Mouse (Mus musculus) erythroblast, adult 5-6 weeks (primary cell): ENCODE results near the gene Myrf. TPM values are rescaled to one million over a fixed set of nuclear protein-coding genes. Genes with fewer than 3 reads are reported as not detected.

Experiments
- ATAC-seq: replicated peaks from 2 replicates; pipeline ENCODE4 v1.8.0; 2016; ENCODE audit warnings: moderate number of reproducible peaks, mild to moderate bottlenecking, moderate TSS enrichment, inconsistent platforms; ENCODE audit not compliant: poor library complexity, low FRiP score, severe bottlenecking
- total RNA-seq, 2 experiments: library from RNA; stranded (forward) in 1 of 2; stranded (reverse) in 1 of 2; fragments of 150-400 nt in 1 of 2; fragments of 200-764, 138-1000 nt in 1 of 2; gene quantifications; 2 replicates each; pipeline versions ENCODE4 v1.2.3 to v1.2.4; 2015 to 2017; ENCODE audit warnings: low replicate concordance in 2 of 2

Gene Myrf
- total RNA-seq, 2 experiments from 2014 or later, result not detected

- no peak for ATAC-seq
Observed at GRCm38 (mm10) chr19:10219108-10219507, 21.4 kb downstream of the Myrf start.

GRCm38 (mm10) chr19:10216101-10216500 lies 24.4 kb downstream of the Myrf start:
- no peak for ATAC-seq

DNA sequence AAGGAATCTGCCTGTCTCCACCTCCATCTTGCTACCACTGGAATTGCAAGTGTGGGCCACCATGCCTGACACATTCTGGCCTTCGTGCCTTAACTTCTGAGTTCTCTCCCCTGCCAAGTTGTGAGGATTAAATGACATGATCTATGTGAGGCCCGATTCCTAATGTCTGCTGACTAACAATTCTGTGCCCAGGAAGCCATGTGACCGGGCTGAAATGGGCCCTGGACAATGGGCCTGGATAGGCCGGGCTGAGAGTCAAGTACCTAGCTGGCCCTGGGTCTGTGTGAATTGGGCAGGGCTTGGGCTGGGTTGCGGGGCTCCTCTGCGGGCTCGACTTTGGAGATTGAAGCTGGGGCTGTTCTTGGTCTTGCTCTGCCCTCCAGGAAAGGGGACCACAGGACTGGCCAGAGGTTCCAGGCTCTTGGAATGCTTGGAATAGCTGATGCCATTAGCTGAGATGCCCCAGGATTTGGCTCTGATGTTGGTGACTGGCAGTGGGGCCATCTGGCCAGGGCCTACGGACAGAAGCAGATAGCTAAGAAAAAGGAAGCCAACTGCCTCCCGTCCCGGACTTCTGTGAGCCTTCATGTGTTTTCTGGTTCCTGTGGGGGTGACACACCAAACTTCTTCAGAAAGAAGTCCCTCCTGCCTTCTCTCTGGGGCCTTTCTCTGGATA lies 26.6 kb downstream of the Myrf start:
- ATAC-seq, result no peak

- ATAC-seq, result peak; percentile 40
Observed at GRCm38 (mm10) chr19:10210885-10211284, 29.7 kb downstream of the Myrf start.

- ATAC-seq, result no peak
Observed at GRCm38 (mm10) chr19:10208851-10209250, 31.7 kb downstream of the Myrf start.

DNA sequence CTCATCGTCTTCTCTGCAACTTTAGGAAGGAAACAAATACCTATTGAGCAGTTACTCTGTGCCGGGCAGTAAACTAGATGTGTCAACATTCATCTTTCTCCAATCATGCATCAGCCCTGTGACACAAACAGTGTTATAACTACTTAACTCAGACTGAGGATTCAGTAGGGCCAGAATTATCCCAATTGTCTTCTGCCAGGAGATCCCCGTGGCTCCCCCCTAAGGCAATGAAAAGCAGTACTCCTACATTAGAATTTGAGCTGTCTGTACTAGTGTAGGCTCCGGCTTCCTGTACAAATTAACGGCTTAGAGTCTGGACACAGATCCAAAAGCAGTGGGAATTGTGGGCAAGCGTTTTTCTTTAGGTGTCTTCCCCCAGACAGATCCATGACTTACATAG lies 35.5 kb downstream of the Myrf start:
- no peak for ATAC-seq

GRCm38 (mm10) chr19:10204616-10205001 lies 35.9 kb downstream of the Myrf start:
- ATAC-seq, result peak; percentile 64

GRCm38 (mm10) chr19:10203848-10204615 lies 36.5 kb downstream of the Myrf start, which contains the start of the genes Tmem258 and Fen1:
Tmem258 (plus strand) TSS chr19:10204014.
Fen1 (minus strand) TSS chr19:10204169.
- peak; percentile 85 for ATAC-seq

- ATAC-seq, result peak; percentile 75
Observed at GRCm38 (mm10) chr19:10203146-10203847, 37.3 kb downstream of the Myrf start.

GRCm38 (mm10) chr19:10198723-10199122 lies 41.8 kb downstream of the Myrf start:
- peak; percentile 45; the same call in 1 of the 2 replicates for ATAC-seq

GRCm38 (mm10) chr19:10198286-10198685 lies 42.3 kb downstream of the Myrf start:
- ATAC-seq, result no peak

- ATAC-seq, result no peak
Observed at GRCm38 (mm10) chr19:10197130-10197529, 43.4 kb downstream of the Myrf start.

- no peak for ATAC-seq
Observed at GRCm38 (mm10) chr19:10195252-10195651, 45.3 kb downstream of the Myrf start.

DNA sequence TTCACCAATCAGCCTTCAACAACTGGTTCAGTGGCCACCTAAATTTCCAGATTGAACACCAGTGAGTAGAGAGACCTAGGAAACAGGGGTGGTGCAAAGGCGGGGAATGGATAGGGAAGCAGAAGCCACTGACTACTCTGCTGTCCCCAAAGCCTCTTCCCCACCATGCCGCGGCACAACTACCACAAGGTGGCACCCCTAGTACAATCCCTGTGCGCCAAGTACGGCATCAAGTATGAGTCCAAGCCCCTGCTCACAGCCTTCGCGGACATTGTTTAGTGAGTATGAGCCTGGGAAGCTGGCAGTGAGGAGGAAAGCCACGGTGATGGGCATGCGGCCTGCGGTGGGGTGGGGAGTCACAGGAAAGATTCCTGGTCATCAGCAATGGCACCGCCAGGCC lies 46.2 kb downstream of the Myrf start:
- no peak for ATAC-seq

DNA sequence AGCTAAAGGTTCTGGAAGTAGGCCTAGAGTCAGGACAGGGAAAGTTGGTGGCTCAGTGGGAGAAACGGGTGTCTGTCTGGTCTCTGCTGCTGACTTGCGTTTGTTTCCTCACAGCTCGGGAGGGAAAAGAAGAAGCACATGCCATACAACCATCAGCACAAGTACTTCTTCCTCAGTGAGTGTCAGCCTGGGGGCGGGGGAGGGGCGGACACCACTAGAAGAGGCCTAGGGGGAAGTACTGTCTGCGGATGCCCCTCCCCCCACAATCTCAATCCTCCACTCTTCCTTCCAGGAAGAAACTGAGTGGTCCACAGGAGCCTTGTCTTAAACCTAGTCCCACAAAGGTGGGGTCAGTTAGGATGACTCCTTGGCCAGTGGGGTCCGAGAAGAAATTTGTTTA lies 49.2 kb downstream of the Myrf start:
- no peak for ATAC-seq

- peak; percentile 77 for ATAC-seq
Observed at GRCm38 (mm10) chr19:10190796-10191195, 49.8 kb downstream of the Myrf start.

GRCm38 (mm10) chr19:10189940-10190339 lies 50.6 kb downstream of the Myrf start:
- no peak for ATAC-seq

DNA sequence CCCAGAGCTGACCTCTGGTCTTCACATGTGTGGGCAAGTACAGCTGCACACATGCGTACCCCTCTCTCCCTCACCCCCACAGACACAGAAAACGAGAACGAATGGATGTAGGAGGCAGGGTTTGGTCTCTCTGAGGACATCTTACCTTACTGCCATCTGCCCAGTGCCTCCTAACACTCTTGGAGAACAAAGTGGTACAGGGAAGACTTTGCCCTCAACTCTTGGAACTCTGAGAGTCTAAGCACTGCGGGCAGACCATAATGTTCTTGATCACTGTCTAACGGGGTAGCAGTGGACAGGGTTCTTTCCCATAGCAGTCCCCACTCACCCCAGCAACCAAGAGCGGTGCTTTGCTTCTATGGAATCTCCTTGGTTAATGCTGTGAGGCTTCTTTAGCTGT lies 51.5 kb downstream of the Myrf start:
- no peak for ATAC-seq

DNA sequence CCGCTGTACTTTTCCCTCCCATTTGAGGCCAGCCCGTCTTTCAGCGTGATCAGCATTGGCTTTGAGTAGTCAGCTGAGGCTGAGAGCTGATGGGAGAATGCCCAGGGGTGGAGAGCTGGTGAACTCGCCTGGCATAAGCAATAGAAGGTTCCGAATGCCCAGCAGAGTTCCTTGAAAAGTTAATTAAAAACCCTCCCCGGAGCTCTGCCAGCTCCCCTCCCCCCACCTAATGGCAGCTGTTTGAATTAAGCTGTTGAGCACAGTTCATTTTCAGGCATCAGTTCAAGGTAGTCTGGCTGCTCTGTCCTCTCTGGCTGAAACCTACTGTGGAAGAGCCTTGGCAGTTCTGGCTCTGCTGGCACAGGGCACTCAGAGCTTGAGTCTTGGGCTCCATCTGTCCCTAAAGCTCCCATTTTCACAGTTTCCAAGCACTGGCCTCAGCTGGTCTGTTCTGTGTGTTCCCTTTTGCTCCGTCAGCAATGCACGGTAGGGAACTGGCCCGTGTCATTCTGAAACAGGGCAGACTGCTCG lies 52.2 kb downstream of the Myrf start:
- no peak for ATAC-seq

- no peak for ATAC-seq
Observed at GRCm38 (mm10) chr19:10186569-10186968, 54.0 kb downstream of the Myrf start.
